Mouse (Mus musculus): ENCODE results near the gene Hc. TPM values are rescaled to one million over a fixed set of nuclear protein-coding genes. Genes with fewer than 3 reads are reported as not detected.

Gene Hc
- total RNA-seq, 2 experiments from 2014 or later: not detected

DNA sequence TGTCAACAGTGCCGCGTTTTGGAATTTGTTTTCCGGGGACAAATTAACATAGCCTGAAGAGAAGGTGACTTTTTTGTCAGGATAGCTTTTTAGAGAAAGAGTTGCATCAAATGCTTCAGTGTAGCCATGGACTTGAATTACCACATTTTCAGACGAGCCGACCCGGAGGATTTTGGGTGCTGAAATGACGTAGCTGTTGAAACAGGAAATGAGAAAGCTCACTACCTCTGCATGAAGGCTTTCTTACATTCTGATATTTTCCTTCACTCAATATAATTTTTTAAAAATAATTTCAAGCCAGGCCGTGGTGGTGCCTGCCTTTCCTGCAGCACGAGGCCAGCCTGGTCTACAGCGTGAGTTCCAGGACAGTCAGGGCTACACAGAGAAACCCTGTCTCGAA, 4.0 kb downstream of the Hc start:
- no peak for DNase-seq

- DNase-seq: peak; percentile 6 to 15
Observed at GRCm38 (mm10) chr2:35048851-35049250, 12.4 kb downstream of the Hc start.

DNA sequence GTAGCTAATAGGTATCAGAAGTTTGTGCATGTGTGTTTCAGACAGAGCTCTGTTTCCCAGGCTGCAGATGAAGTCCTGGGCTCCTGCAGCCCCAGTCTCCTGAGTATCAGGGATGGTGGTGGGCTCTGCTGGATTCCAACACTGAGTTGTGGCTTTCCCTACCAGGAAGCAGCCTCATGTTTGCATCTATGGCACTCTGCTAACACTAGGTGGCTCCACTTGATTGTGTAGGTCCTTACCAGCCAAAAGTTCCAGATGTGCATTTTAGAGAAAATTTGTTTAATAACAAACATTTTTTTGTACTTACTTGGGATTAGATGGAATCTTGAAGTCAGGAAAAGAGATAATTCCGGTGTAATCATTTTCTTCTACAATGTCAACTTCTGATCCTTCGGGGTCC, 16.3 kb downstream of the Hc start:
- peak; percentile 11 to 29 for DNase-seq

DNA sequence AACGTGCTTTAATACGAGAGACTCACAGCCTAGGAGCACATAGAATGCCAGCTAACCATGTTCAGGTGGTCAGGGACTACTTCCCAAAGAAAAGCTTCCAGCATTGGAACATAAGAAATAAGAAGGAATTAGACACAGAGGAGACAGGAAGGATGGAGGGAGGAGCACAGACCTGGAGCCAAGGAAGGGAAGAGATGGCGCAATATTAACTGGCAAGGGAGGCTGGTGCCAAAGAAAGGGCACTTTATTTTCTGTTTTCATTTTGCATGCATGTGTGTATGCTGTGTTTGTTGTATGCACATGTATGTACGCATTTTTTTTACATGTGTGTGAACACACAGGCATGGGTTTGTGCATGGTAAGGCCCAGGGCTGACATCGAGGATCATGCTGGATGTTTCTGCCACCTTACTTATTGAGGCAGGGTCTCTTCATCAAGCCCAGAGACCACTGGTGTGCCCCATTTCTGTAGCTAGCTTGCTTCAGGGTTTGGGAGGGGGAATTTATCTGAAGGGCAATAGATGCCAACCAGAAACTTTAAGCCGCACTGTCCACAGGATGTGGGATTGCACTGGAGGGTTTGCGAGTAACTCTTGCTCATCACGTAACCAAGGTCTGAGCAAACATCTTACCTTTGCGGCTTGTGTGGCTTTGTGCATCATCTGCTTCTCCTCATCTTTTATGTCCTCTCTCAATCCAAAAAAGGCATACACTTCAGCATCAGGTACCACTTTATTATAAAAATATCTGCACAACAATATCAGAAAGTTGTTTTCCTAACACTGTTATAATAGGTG, 22.5 kb downstream of the Hc start:
- DNase-seq: no peak

DNA sequence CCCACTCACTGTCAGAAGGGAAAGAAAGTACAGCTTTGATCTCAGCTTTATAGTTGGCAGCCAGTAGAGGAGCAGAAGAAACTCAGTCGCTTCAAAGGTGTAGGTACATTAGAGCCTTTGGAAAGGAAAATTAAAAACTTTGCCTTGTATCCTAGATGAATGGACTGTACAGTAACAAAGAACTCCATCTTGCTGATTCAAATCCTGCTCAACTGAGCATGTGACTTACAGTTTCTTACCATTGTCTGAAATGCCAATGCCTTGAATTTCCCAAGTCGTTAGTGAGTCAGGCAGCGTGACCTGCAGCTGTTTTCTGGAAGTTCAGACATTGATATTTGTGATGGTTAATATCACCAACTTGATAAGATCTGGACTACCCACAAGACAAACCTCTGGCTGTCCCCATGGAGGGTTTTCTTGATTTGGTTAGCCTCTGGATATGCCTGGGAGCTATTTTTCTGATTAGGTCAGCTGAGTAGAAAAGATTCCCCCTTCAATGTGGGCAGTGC, 36.5 kb downstream of the Hc start:
- no peak for DNase-seq

GRCm38 (mm10) chr2:35021806-35022205, 39.4 kb downstream of the Hc start:
- no peak for DNase-seq

- no peak for DNase-seq
Observed at GRCm38 (mm10) chr2:35015861-35016260, 45.4 kb downstream of the Hc start.

DNA sequence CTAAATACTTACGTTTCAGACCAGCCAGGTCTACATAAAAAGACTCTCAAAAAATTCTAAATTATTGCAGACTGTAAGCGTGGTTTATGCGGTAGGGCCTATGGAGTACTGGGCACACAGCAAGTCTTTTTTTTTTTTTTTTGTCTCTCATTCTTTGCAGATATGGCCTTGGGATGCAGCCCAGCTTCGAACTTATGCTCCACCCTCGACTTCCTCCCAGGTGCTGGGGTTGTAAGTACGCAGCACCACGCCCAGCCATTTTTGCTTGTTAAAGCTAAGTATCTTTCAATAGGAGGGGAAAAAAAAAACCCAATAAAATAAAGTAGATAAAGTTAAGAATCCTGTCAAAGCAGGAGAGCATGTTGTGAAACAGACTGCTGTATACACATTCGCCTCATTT, 49.6 kb downstream of the Hc start:
- no peak for DNase-seq

- DNase-seq: no peak
Observed at GRCm38 (mm10) chr2:34998956-34999355, 62.3 kb downstream of the Hc start.

- no peak for DNase-seq
Observed at GRCm38 (mm10) chr2:34996506-34996905, 64.7 kb downstream of the Hc start.

- DNase-seq: no peak
Observed at GRCm38 (mm10) chr2:34993696-34994356, 67.4 kb downstream of the Hc start.

GRCm38 (mm10) chr2:34992729-34993695, 68.2 kb downstream of the Hc start:
- DNase-seq: peak in 1 of 2 experiments; percentile 28

- DNase-seq: no peak
Observed at GRCm38 (mm10) chr2:34991966-34992365, 69.3 kb downstream of the Hc start.

DNA sequence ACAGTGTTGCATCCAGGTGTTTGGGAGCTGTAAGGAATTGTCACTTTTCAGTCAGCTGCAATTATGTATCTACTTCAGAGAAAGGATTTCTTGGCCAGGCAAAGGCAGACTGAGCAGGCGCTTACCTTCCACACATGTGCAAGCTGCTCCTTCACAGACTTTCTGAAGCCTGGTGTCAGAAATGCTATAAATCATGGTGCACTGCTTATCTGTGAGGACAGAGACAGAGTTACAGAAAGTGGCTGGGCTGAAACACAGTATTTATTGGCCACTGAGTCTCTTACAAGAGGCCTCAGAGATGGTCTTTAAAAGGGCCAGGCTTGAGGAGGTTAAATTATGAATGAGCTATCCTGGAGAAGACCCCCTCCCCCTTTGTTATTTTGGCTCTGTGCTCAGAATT, 71.5 kb downstream of the Hc start:
- DNase-seq: no peak

- no peak for DNase-seq
Observed at GRCm38 (mm10) chr2:34987595-34987994, 73.6 kb downstream of the Hc start.

DNA sequence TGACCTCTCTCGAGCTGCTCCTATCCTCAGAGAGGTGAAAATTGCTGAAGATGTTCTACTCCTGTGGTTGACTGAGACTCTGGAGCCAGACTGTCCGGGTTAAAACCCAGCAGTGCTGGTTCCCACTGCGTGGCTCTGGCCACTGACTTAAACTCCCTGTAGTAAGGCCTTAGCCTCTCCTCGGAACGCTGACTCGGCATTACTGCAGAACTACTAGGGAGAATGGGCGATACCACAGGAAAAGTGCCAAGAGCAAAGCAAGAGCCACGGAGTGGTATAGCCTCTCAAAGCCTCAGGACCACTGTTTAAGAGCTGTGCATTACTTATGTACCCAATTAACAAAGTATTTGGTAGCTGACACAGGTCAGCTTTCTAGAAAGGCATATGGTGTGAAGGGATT, 76.4 kb downstream of the Hc start:
- no peak for DNase-seq

GRCm38 (mm10) chr2:34982906-34983698, 78.1 kb downstream of the Hc start:
- DNase-seq: peak in 1 of 2 experiments; percentile 68

- no peak for DNase-seq
Observed at GRCm38 (mm10) chr2:34982096-34982724, 79.0 kb downstream of the Hc start.

DNA sequence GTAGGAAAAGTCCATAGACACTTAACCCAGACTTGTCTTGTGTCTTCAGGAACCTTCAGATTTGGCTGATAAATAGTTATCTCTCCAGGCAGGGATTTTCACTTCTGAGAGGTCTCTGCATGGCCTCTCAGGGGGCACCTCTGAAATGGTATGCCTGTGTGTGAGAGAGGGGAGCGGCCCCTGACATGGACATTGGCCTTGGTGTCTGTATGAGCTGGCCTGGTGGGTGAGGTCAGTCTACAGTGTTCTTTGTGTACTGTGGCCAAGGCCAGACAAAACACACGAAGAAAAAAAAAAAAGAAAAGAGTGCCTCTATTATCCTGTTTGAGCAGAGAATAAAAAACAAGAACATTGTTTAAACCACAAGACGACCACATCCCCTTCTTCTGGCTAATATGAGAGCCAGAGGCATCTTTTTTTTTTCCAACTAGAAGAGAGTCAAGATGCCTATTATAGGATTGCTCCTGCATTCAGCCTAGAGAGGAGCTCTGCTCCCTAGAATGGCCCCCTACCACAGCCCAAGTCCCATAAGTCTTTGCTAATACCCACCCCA, 81.7 kb downstream of the Hc start:
- no peak for DNase-seq

- no peak for DNase-seq
Observed at GRCm38 (mm10) chr2:34978226-34978625, 83.0 kb downstream of the Hc start.

Measured in heart, adult 18-20 months (tissue).